Mouse (Mus musculus) hindlimb bud, embryonic 11.5 days (tissue): Measurements from ENCODE around the gene Ydjc.

Source experiments
- DNase-seq: peaks from one replicate; pipeline ENCODE4 v3.0.0-alpha.2; 2012; ENCODE audit warnings: low read depth, low spot score; ENCODE audit errors: extremely low spot score

Gene Ydjc

DNA sequence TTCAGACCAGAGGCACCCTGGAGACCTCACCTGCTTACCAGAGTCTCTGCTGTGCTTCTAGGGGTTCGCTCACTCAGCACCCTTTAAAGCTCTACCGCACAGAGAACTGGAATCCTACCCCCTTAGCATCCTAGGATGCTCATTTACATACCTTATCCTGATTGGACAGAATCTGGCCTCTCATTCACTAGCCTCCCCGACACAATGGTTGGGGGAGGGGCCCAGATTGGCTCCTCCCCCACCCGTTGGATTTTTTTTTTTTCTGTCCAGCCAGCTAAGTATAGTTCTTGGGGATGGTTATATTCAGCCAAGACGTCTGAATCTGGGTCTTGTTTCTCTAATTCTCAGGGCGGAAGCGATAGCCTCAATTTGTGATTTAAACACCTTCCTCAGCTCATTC is at the start of gene Ydjc:
TSS of gene Ydjc (plus strand) at position 283 of the 400 bp plus-strand sequence.
- DNase-seq = no peak

DNA sequence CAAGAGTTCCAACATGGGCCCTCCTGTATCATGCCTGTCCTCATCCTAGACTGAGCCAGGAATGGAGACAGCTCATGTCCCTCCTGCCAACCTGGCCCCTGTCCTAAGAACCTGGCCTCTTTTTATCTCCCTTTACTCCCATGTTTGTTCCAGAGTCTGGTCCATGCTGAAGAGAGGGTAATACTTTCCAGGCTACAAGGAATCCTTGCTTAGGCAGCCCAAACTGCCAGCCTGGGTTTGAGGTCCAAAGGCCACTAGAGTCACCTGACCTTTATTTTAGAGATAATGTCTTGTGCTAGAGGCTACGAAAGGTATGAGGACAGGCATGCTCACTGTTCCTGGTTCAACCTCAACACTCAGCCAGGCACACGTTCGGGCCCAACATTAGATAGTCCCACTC is 47.5 kb upstream of the Ydjc start:
- DNase-seq = no peak

DNA sequence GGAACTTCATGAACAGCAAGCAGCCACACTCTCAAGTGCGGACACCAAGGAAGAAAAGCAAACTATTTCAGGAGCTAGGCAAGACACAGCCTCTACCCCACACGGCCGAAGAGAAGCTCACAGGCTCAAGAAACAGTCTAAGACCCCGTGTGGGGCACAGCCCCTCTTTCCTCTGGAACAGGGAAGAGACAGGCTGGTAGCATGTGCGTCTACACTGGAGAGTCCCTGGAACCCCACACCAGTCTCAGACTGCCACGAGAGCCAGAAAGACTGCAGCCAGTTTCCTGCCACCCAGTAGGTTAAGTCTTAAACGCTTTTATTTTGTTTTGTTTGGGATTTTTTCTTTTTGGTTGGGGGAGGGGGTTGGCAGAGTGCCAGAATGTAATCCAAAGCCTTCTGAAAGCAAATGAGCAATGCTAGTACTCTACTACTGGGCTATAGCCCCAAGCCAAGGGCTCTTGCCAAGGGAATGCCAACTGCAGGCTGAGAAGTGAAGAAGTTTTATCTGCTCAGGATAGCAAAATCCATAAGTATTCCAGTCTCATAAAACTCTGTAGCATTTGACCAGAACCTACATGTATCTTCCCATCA is 41.7 kb upstream of the Ydjc start:
- DNase-seq = no peak

DNA sequence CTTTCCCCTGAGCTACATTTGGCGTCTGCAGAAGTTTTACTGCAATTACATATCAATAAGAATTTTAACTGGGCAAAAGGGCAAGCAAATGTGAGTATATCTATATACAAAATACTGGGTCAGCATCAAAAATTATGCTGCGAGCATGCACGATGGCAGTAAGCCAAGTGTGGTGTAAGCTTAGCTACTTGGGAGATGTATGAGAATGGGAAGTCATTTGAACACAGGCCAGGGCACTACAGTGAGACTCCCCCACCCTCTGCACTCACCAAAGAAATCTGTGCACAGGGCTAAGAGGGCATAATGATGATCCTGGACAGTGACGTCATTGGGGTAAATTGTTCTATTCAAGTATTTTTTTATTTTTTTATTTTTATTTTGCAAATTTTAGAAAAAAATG is 39.8 kb upstream of the Ydjc start:
- no peak for DNase-seq

DNA sequence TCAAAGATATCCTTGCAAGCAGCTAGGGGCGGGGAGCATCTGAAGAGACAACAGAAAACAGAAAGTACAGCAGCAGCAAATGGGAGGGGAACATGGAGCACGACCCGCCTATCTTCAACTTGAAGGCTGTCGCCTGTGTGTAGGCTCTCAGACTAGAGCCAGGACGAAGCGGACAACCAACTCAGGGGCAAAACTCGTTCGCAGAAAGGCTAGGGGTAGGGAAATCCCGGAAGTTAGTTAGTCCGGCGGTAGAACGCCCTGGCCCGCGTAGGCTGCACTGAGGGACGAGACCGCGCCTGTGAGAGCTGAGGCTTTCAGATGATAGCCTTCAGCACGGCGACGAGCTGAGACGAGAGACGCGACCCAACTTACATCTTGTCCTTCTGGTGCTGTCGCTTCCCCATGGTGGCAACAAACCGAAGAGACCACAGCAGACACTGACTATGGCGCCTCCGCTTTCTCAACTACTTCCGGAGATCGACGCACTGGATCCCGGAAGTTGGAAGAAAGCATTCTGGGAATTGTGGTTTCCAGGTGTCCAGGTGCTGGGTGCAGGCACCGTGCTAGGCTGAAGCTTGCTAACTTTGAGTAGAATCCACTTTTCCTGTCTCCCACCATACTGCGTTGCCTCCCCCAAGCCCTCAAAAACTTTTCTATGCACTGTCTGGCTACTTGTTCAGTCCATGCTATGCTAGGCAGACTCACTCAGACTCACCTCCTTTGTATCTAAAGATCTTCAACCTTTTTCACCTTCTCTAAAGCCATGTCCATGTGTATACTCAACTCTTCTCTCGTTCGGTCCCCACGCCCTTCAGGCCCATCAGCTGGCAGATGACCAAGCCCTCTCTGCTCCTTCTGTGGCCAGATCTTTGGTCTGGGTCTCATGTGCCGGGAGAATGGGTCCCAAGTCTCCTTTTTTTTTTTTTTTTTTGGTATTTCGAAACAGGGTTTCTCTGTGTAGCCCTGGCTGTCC is 33.4 kb upstream of the Ydjc start, which contains the start of gene Ppil2:
TSS of gene Ppil2 (minus strand) at position 487 of the 973 bp plus-strand sequence.
- DNase-seq = peak; percentile 50

DNA sequence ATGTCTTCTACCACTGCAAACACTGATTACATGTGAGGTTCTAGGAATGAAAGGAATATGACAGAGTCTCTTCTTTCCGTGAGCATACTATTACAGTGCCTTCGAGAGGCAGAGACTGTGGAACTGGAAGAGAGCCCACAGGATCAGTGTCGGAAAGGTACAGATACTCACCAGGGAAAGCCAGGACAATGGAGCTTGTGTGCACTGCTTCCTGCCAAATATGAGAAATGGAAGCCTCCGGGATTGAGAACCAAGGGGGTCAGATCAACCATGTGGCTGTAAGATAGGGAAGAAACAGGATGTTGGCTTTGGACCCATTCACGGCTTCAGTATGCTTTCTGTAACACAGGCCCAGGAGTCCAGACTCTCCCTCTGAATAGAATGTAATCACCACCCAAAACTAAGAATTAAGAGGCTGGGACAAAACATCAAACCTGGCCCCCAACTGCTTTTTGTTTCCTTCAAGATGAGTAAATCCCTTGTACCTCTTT is 27.1 kb upstream of the Ydjc start:
- no peak for DNase-seq

DNA sequence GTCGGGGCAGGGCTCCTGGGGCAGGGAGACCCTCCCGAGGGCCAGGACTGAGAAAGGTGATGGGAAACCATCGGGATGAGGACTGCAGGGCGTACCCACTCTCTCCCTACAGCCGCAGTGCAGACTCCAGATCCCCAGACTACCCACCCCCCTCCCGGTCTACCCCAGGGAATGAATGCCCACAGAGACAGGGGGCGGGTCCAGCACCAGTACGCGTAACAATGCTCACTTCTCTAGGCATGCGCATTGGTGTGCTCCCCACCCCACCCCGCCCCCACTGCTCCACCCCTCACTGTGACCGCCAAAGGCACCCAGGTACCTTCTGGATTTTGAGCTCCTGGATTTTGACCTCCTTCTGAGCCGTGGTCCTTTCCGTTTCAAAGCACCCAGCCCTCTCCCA is 22.9 kb upstream of the Ydjc start:
- no peak for DNase-seq

DNA sequence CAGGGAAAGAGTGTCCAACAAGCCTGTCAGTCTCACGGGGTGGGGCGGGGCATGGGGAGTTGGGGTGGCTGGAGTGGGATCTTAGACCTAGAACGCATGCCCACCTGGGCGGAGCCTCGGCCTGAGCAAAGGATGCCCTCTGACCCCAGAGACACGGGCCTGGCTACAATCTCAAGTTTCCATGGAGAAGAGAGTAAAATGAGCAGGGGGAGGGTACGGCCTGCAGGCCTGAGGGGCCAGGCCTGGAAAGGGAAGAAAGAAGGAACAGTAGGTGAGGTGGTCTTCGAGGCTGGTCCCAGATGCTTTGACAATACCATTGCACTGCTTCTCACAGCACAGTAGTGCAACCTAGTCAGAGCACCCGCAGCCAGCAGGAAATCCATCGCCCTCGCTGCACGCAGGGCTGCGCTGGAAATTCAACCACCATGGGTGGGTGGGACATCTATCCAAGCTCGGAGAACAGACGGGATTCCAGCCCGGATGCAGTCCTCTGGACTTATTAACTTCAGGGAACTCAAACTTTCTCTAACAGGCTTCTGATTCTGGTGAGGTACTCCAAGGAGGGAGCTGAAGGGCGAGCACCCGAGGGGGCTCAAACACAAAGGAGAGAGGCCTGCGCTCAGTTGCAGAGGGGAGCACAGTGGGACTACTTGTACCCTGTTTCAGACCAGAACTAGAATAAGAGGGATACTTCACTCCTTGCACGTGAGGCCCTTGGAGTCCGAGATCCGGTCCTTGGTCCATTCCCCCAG is 20.1 kb upstream of the Ydjc start:
- DNase-seq = no peak

DNA sequence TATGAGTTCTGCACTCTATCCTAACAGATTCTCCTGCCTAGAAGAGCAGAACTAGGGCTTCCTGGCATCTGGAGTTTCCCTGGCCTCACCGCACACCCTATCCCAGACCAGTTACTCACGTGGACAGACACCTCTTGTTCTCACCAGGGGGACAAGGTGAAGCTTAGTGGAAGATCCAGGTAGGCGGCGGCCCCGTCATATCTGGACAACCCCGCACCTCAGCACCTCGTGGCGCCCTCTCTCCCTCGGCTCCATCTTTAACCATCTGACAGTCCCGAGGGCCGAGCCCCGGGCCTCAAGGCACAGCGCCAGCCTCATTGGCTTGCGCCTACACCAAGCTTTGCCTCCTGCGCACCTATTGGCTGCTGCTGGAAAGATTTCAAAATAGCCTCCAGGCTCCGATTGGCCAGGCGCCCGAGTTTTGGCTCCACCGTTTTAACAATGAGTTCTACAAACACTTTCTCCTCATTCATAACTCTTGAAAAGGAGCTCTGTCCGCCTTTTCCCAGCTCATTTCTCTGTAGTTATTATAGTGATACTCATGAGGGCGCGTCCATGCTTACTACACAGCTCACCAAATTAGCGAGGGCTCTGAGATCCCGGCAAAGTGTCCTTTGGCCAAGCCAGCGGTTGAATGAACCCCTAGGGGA is 19.4 kb upstream of the Ydjc start, which contains the start of gene 2610318N02Rik:
TSS of gene 2610318N02Rik (minus strand) at position 297 of the 650 bp plus-strand sequence.
- DNase-seq = peak; percentile 81

DNA sequence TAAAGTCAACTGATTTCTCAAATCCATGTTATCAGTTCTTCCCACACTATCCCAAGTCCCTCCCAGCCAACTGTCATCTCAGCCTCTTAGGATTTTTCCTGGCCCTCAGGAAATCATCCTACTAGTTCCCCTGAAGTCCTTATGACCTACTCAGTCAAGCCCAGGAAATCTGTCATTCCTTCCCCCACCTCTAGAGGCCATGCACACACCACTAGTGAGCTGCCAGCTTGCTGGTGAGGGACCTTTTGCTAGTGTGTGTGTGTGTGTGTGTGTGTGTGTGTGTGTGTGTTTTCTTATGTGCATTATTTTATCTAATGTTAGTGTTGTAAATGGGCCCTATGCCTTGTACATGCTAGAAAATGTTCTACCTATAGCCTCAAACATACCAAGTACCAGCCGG is 17.1 kb upstream of the Ydjc start:
- no peak for DNase-seq

DNA sequence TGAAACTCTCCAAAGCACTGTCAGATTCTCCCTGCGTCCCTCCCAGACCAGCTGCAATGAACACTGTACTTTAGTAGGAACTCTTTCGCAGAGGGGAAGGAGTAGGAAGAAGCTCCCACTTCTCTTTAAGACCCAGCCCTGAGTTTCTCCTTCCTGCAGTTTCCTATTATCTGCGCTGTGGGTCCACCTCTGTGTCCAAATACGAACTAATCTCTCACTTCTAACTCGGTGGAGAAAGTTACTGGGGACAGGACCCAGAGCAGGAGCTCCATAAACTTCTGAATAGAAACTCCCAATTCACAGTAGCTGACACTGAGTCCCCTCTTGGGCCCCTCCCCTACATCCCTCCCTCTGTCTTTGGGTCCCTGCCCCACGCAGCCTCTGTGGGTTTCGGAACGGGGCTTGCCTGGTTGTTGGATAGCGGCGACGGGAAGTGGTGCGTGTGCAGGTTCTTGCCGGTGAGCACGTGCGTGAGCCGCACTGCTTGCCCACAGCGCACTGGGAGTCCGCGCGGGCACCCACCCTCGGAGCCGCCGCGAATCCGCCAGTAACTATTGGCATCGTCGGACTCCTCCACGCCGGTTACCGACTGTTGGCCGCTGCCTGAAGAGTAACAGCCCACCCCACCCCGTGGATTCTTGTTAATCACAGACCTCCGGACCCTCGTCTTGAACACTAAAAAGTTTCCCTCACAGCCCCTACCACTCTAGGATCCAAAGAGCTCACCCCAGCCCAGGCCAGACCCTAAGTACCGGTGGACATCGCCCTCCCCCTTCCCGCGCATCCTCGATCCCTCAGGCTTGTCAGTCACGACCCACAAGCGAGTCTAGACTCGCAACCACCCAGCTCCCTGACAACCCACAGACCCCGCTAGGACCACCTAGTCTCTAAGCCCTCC is 13.0 kb upstream of the Ydjc start:
- no peak for DNase-seq

DNA sequence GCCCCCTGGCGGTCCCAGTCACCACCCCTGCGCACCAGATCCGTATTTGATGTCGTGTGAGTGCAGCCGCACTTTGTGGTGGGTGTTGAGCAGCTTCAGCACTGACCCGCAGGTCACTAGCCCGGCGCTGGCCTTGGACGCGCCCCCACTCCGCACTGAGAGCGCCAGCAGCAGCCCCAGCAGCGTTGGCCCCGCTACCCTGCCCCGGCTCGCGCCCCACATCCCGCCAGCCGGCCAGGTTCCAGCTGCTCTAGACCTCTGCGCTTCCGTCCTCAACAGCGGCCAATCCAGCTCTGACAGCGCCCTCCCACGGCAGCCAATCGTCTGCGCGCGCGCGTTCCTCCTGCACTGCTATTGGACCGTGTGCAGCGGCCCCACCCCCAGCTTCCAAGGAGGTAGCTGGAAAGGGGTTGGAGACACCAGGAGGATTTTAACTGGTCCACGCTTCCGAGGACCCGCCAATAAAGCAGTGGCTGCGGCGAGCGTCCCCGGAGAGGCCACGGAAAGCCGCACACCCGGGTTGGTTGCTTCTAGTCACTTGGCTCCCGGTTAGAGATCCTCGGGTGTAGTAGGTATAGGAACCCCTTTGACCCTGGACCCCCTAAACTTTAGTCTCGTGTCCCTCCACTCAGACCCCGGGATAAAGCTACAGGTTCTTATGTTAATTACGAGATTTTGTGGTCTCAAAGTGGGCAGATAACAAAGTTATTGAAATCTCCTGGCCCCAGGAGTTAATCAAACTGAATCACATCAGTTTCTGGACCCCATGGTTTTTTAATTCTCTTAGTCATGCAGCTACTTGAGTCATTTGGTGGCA is 12.1 kb upstream of the Ydjc start, which contains the start of gene Sdf2l1:
TSS of gene Sdf2l1 (minus strand) at position 295 of the 817 bp plus-strand sequence.
- peak; percentile 81 for DNase-seq

DNA sequence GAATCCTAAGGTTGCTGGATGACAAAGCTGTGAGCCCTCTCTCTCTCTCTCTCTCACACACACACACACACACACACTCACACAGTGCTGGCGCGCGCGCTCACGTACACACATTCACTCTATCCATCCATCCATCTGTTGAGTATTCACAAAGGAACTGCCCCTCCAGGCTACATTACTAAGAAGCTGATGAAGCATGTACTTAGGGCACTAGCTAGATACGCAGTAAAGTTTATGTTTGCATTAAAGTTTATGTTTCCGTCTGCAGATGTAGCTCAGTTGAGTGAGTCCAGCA is 11.6 kb upstream of the Ydjc start:
- DNase-seq = no peak

DNA sequence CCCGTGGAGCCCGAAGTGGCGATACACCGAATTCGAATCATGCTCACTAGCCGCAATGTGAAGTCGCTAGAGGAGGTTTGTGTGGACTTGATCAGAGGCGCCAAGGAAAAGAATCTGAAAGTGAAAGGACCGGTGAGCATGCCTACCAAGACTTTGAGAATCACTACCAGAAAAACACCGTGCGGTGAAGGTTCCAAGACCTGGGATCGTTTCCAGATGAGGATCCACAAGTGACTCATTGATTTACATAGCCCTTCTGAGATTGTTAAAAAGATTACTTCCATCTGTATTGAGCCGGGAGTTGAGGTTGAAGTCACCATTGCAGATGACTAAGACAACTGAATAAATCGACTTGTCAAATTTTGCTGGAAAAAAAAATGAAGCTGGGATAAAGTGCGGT is 7.1 kb upstream of the Ydjc start:
- no peak for DNase-seq

DNA sequence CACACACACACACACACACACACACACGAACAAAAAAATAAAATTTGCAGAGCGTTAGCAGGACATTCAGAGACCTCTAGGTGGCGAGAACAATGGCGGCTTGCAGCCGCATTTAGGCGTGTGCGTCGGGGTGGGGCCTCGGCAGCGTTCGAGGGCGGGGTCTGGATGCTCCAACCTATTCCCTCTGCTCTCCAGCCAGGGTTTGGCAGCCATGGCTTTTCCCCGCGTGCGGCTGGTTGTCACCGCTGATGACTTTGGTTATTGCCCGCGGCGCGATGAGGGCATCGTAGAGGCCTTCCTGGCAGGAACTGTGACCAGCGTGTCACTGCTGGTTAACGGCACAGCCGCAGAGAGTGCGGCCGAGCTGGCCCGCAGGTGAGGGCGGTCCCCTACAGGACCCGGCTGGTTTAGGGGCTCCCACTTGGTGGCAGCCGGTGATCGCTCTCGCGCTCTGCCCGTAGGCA is 2.4 kb downstream of the Ydjc start, which contains the start of gene Ccdc116:
TSS of gene Ccdc116 (minus strand) at position 458 of the 464 bp plus-strand sequence.
- DNase-seq = peak; percentile 77

DNA sequence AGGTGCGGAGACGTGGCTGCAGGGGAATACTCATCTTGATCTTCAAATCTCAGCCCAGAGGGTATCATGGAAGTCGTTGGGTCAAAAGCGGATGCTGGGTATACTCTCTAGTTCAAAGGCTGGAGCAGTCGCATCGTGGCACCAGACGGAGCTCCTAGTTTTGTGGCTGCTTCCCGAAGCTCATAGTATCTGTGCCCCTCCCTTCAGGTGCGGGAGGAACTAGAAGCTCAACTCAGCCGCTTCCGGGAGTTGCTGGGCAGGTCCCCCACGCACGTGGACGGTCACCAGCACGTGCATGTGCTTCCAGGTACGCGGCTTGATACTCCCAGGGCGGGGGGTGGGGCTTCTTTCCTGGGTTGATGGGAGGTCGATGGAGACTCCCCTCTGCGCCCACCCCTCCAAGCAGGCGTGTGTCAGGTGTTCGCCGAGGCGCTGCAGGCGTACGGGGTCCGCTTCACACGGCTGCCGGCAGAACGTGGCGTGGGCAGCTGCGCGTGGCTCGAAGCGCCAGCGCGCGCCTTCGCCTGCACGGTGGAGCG is 3.0 kb downstream of the Ydjc start:
- no peak for DNase-seq

DNA sequence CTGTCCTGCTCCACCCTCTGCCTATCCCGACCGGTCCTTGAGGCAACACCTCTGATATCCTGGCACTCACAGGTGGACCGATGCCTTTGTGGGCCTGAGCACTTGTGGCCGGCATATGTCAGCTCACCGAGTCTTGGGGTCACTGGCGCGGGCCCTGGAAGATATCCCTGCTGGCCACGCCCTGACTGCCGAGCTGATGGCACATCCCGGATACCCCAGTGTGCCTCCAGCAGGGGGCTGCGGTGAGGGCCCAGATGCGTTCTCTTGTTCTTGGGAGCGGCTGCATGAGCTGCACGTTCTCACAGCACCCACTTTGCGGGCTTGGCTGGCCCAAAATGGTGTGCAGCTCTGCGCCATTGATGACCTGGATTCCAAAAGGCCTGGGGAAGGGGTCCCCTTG is 3.7 kb downstream of the Ydjc start:
- DNase-seq = no peak

DNA sequence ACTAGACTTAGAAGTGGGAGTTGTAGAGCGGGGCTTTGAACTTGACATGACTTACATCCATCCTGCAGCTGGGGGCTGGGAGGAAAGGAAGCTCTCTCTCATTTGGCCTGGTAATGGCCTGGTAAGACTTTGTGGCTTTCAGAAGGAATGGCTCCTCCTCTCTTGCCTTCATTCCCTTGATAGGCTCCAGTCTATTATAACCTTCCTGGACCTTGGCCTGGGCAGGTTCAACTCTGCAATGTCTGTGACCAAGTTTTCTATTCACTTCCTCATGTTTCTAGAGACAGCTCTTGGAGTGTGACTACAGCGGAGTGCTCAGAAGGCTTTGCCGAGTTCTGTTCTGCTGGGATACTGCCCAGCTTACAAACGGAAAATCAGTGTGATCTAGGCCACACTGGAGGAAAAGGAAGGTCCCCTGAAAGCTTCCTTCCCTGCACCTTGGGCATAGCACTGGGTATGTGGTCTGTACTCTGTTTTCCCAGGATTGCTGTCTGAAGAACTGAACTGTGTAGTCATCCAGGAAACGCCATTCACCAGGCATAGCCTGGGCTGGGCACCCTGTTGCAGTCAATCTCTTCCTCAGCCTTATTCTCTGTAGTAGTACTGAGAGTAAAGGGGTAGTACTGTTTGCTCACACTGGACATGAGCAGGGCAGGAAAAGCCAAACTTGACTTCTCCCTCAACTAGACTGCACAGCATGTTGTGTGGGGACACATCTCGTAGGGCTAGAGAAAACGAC is 6.3 kb downstream of the Ydjc start:
- no peak for DNase-seq
